Mouse (Mus musculus): Measurements from ENCODE around the gene B4gat1. TPM values are rescaled to one million over a fixed set of nuclear protein-coding genes. Genes with fewer than 3 reads are reported as not detected.

The B4gat1 gene
- polyA plus RNA-seq, 1 experiment from 2014 or later = 45.4 TPM

DNA sequence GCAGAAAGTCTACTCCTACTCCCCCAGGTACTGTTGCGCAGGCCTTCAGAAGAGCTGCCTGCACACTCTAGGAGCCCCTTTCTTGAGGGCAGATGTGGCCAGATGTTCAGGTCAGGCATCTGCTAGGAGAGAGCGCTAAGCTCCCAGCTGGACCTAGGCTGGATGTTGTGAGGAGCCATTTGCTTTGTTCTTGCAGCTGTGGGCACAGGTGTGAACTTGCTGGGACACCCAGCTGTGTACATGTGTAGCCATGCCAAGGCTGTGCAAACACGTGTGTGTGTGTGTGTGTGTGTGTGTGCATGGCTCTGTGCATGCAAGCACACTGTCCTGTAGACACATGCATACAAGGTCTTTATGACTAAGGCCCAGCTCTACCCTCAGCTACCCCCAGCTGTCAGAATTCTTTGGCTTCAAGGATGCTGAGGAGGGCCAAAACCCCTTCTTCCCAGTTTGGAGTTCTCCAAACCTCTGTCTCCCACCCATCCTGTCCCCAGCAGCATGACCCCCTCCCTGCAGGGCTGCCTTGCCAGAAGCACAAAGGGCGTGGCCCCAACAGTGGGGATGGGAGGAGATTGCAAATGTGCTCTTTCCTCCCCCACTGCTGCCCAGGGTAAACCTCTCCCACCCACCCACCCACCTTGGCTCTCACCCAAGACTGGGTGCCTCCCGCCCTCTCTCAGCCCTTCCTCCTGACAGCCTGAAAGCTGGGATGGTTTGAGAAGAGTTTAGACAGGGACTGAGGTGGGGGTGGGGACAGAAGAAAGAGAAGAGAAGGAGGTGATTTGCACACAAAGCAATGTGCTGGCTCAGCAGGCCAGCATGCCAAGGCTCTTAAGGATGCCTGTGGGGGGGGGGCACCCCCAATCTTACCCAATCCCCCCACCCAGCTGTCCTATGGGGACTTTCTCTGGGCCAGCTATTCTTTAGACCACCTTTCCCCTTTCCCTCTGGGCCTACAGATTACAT, 22.0 kb downstream of the B4gat1 start:
- no peak overlapping the region for H3K4me2 ChIP-seq (ENCODE audit: low read length)
- 39% methylated on average over 5 of the region's 5 CpGs for WGBS
- no peak overlapping the region for H3K4me3 ChIP-seq (ENCODE audit: low read depth, low read length)
- DNase-seq (ENCODE audit: low spot score) (peak; percentile 33), ATAC-seq (no peak)
- H3K4me1 ChIP-seq (ENCODE audit: control insufficient read depth, insufficient read depth, low read length) = peaks cover 6% of the 10 kb centered on the region; the same call in 1 of the 2 replicates
- no peak overlapping the region for H3K9ac ChIP-seq (ENCODE audit: low read length)
- no peaks in the 10 kb centered on the region for H3K27me3 ChIP-seq (replicated peaks; ENCODE audit: control insufficient read depth, insufficient read depth, low read length)
- no peaks in the 10 kb centered on the region for H3K36me3 ChIP-seq (ENCODE audit: control insufficient read depth, insufficient read depth, low read length)
- no peaks in the 10 kb centered on the region for H3K9me3 ChIP-seq (replicated peaks; ENCODE audit: control insufficient read depth, low read length)
- H3K27ac ChIP-seq (ENCODE audit: low read depth, low read length) = 0 out of 2 replicates have a peak overlapping the region, but pooled peaks have one; percentile 9

GRCm38 (mm10) chr19:5062041-5062440, 23.4 kb downstream of the B4gat1 start:
- 83% methylated on average over 5 of the region's 5 CpGs for WGBS
- no peak overlapping the region for H3K9ac ChIP-seq (ENCODE audit: low read length)
- H3K27ac ChIP-seq (ENCODE audit: low read depth, low read length) = no peak overlapping the region
- H3K9me3 ChIP-seq (replicated peaks; ENCODE audit: control insufficient read depth, low read length) = no peaks in the 10 kb centered on the region
- no peak overlapping the region for H3K4me2 ChIP-seq (ENCODE audit: low read length)
- H3K4me3 ChIP-seq (ENCODE audit: low read depth, low read length) = no peak overlapping the region
- H3K27me3 ChIP-seq (replicated peaks; ENCODE audit: control insufficient read depth, insufficient read depth, low read length) = 0 out of 2 replicates have a peak, but pooled peaks cover 3% of the 10 kb centered on the region
- no peak for DNase-seq (ENCODE audit: low spot score)
- no peaks in the 10 kb centered on the region for H3K36me3 ChIP-seq (ENCODE audit: control insufficient read depth, insufficient read depth, low read length)
- ATAC-seq = no peak
- peaks cover 6% of the 10 kb centered on the region; the same call in 1 of the 2 replicates for H3K4me1 ChIP-seq (ENCODE audit: control insufficient read depth, insufficient read depth, low read length)

GRCm38 (mm10) chr19:5062446-5062845, 23.8 kb downstream of the B4gat1 start:
- WGBS = 86% methylated on average over 6 of the region's 6 CpGs
- Histone ChIP-seq H3K36me3 (ENCODE audit: control insufficient read depth, insufficient read depth, low read length) (no peaks in the 10 kb centered on the region), H3K4me2 (ENCODE audit: low read length) (no peak overlapping the region), H3K4me3 (ENCODE audit: low read depth, low read length) (no peak overlapping the region), H3K9me3 (replicated peaks; ENCODE audit: control insufficient read depth, low read length) (no peaks in the 10 kb centered on the region), H3K9ac (ENCODE audit: low read length) (no peak overlapping the region), H3K27ac (ENCODE audit: low read depth, low read length) (no peak overlapping the region), H3K27me3 (replicated peaks; ENCODE audit: control insufficient read depth, insufficient read depth, low read length) (0 out of 2 replicates have a peak, but pooled peaks cover 4% of the 10 kb centered on the region), H3K4me1 (ENCODE audit: control insufficient read depth, insufficient read depth, low read length) (peaks cover 8% of the 10 kb centered on the region; the same call in 1 of the 2 replicates)
- DNase-seq (ENCODE audit: low spot score) = no peak
- ATAC-seq = no peak

GRCm38 (mm10) chr19:5065104-5065503, 26.5 kb downstream of the B4gat1 start:
- H3K27ac ChIP-seq (ENCODE audit: low read depth, low read length) = no peak overlapping the region
- peaks cover 14% of the 10 kb centered on the region; the same call in 1 of the 2 replicates for H3K4me1 ChIP-seq (ENCODE audit: control insufficient read depth, insufficient read depth, low read length)
- no peaks in the 10 kb centered on the region for H3K9me3 ChIP-seq (replicated peaks; ENCODE audit: control insufficient read depth, low read length)
- DNase-seq (ENCODE audit: low spot score) (no peak), ATAC-seq (no peak)
- peaks cover 15% of the 10 kb centered on the region for H3K27me3 ChIP-seq (replicated peaks; ENCODE audit: control insufficient read depth, insufficient read depth, low read length)
- no peak overlapping the region for H3K9ac ChIP-seq (ENCODE audit: low read length)
- no peak overlapping the region for H3K4me2 ChIP-seq (ENCODE audit: low read length)
- H3K4me3 ChIP-seq (ENCODE audit: low read depth, low read length) = no peak overlapping the region
- WGBS = 75% methylated on average over 7 of the region's 7 CpGs
- H3K36me3 ChIP-seq (ENCODE audit: control insufficient read depth, insufficient read depth, low read length) = no peaks in the 10 kb centered on the region

GRCm38 (mm10) chr19:5067040-5067799, 28.6 kb downstream of the B4gat1 start:
- Histone ChIP-seq H3K4me3 (ENCODE audit: low read depth, low read length) (peak overlapping the region; percentile 36), H3K27ac (ENCODE audit: low read depth, low read length) (no peak overlapping the region), H3K4me1 (ENCODE audit: control insufficient read depth, insufficient read depth, low read length) (peaks cover 22% of the 10 kb centered on the region), H3K4me2 (ENCODE audit: low read length) (peak overlapping the region; percentile 86), H3K9ac (ENCODE audit: low read length) (peak overlapping the region; percentile 68; the same call in 1 of the 2 replicates), H3K27me3 (replicated peaks; ENCODE audit: control insufficient read depth, insufficient read depth, low read length) (peaks cover 15% of the 10 kb centered on the region), H3K36me3 (ENCODE audit: control insufficient read depth, insufficient read depth, low read length) (no peaks in the 10 kb centered on the region), H3K9me3 (replicated peaks; ENCODE audit: control insufficient read depth, low read length) (no peaks in the 10 kb centered on the region)
- ATAC-seq (no peak), DNase-seq (ENCODE audit: low spot score) (no peak)
- 14% methylated on average over 15 of the region's 15 CpGs for WGBS

GRCm38 (mm10) chr19:5067867-5068569, 29.4 kb downstream of the B4gat1 start, which contains the start of gene Cd248:
Cd248 (plus strand) TSS chr19:5068078.
- Histone ChIP-seq H3K4me1 (ENCODE audit: control insufficient read depth, insufficient read depth, low read length) (peaks cover 24% of the 10 kb centered on the region), H3K4me3 (ENCODE audit: low read depth, low read length) (peak within 1 kb of the TSS; percentile 36), H3K9me3 (replicated peaks; ENCODE audit: control insufficient read depth, low read length) (no peaks in the 10 kb centered on the region), H3K27me3 (replicated peaks; ENCODE audit: control insufficient read depth, insufficient read depth, low read length) (peaks cover 15% of the 10 kb centered on the region), H3K9ac (ENCODE audit: low read length) (peak within 1 kb of the TSS; percentile 68), H3K36me3 (ENCODE audit: control insufficient read depth, insufficient read depth, low read length) (no peaks in the 10 kb centered on the region), H3K4me2 (ENCODE audit: low read length) (peak within 1 kb of the TSS; percentile 86), H3K27ac (ENCODE audit: low read depth, low read length) (no peak within 1 kb of the TSS)
- under 1% methylated on average over 55 of the region's 56 CpGs for WGBS
- DNase-seq (ENCODE audit: low spot score) (peak; percentile 72), ATAC-seq (peak; percentile 22)

DNA sequence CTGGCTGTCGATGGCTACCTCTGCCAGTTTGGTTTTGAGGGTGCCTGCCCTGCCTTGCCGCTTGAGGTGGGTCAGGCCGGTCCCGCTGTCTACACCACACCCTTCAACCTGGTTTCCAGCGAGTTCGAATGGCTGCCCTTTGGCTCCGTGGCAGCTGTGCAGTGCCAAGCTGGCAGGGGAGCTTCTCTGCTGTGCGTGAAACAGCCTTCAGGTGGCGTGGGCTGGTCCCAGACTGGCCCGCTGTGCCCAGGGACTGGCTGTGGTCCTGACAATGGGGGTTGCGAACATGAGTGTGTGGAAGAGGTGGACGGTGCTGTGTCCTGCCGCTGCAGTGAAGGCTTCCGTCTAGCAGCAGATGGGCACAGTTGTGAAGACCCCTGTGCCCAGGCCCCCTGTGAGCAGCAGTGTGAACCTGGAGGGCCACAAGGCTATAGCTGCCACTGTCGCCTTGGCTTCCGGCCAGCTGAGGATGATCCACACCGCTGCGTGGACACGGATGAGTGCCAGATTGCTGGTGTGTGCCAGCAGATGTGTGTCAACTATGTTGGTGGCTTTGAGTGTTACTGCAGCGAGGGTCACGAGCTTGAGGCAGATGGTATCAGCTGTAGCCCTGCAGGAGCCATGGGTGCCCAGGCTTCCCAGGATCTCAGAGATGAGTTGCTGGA, 30.1 kb downstream of the B4gat1 start:
- 41% methylated on average over 21 of the region's 21 CpGs for WGBS
- no peak for DNase-seq (ENCODE audit: low spot score)

DNA sequence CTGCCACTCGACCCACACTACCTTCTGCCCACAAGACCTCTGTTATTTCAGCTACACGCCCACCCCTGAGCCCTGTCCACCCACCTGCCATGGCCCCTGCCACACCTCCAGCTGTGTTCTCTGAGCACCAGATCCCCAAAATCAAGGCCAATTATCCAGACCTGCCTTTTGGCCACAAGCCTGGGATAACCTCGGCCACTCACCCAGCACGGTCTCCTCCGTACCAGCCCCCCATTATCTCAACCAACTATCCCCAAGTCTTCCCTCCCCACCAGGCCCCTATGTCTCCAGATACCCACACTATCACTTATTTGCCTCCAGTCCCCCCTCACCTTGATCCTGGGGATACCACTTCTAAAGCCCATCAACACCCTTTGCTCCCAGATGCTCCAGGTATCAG, 30.9 kb downstream of the B4gat1 start:
- Histone ChIP-seq H3K4me1 (ENCODE audit: control insufficient read depth, insufficient read depth, low read length) (peaks cover 24% of the 10 kb centered on the region), H3K4me2 (ENCODE audit: low read length) (no peak overlapping the region), H3K27ac (ENCODE audit: low read depth, low read length) (no peak overlapping the region), H3K4me3 (ENCODE audit: low read depth, low read length) (no peak overlapping the region), H3K9ac (ENCODE audit: low read length) (no peak overlapping the region), H3K36me3 (ENCODE audit: control insufficient read depth, insufficient read depth, low read length) (no peaks in the 10 kb centered on the region), H3K27me3 (replicated peaks; ENCODE audit: control insufficient read depth, insufficient read depth, low read length) (peaks cover 15% of the 10 kb centered on the region), H3K9me3 (replicated peaks; ENCODE audit: control insufficient read depth, low read length) (no peaks in the 10 kb centered on the region)
- no peak for DNase-seq (ENCODE audit: low spot score)
- 84% methylated on average over 5 of the region's 5 CpGs for WGBS
- no peak for ATAC-seq

More for the DNA sequence above, 30.1 kb downstream of the B4gat1 start:
- ATAC-seq = no peak
- Histone ChIP-seq H3K9me3 (replicated peaks; ENCODE audit: control insufficient read depth, low read length) (no peaks in the 10 kb centered on the region), H3K9ac (ENCODE audit: low read length) (peak overlapping the region; percentile 68), H3K4me2 (ENCODE audit: low read length) (peak overlapping the region; percentile 86), H3K27me3 (replicated peaks; ENCODE audit: control insufficient read depth, insufficient read depth, low read length) (peaks cover 15% of the 10 kb centered on the region), H3K36me3 (ENCODE audit: control insufficient read depth, insufficient read depth, low read length) (no peaks in the 10 kb centered on the region), H3K4me1 (ENCODE audit: control insufficient read depth, insufficient read depth, low read length) (peaks cover 24% of the 10 kb centered on the region), H3K27ac (ENCODE audit: low read depth, low read length) (no peak overlapping the region), H3K4me3 (ENCODE audit: low read depth, low read length) (peak overlapping the region; percentile 36)
